Mouse (Mus musculus) limb, embryonic 10.5 days (tissue): Measurements from ENCODE around the gene Gpr155. TPM values are rescaled to one million over a fixed set of nuclear protein-coding genes. Genes with fewer than 3 reads are reported as not detected.

Experiments
- DNase-seq: peaks from one replicate; pipeline ENCODE4 v3.0.0-alpha.2; 2017; ENCODE audit warnings: low spot score
- H3K27ac ChIP-seq: fragments of 300-500 bp; sonication (generic); 2 replicates; pipeline ENCODE4 v1.5.1; 2016; ENCODE audit warnings: mild to moderate bottlenecking
- H3K27me3 ChIP-seq: fragments of 300-500 bp; sonication (generic); 2 replicates; pipeline ENCODE4 v1.6.1; 2016; ENCODE audit warnings: low read depth, mild to moderate bottlenecking; ENCODE audit not compliant: poor library complexity, severe bottlenecking
- H3K36me3 ChIP-seq: fragments of 300-500 bp; sonication (generic); 2 replicates; pipeline ENCODE4 v1.6.1; 2016; ENCODE audit warnings: mild to moderate bottlenecking, moderate library complexity
- H3K4me1 ChIP-seq: fragments of 300-500 bp; sonication (generic); 2 replicates; pipeline ENCODE4 v1.6.1; 2016
- H3K4me3 ChIP-seq: fragments of 300-500 bp; sonication (generic); 2 replicates; pipeline ENCODE4 v1.5.1; 2016; ENCODE audit warnings: mild to moderate bottlenecking, moderate library complexity
- H3K9me3 ChIP-seq: fragments of 300-500 bp; sonication (generic); replicated peaks from 2 replicates; pipeline ENCODE4 v1.6.1; 2016; ENCODE audit warnings: mild to moderate bottlenecking
- WGBS: fragments of 180-500 bp; shearing (Covaris S2); methylation state at CpG from one replicate; pipeline ENCODE4 v1.1.7; 2016; 5-methylcytosine and 5-hydroxymethylcytosine counted together
- polyA plus RNA-seq: library from polyadenylated mRNA; unstranded; fragments of >200 nt; fragmentation: Nextera tagmentation; extraction: Ambion mirVana; gene quantifications from 2 replicates; pipeline ENCODE4 v1.2.1, GENCODE M21; 2016

Gene Gpr155
- polyA plus RNA-seq, 1 experiment from 2014 or later, result 2.4 TPM

DNA sequence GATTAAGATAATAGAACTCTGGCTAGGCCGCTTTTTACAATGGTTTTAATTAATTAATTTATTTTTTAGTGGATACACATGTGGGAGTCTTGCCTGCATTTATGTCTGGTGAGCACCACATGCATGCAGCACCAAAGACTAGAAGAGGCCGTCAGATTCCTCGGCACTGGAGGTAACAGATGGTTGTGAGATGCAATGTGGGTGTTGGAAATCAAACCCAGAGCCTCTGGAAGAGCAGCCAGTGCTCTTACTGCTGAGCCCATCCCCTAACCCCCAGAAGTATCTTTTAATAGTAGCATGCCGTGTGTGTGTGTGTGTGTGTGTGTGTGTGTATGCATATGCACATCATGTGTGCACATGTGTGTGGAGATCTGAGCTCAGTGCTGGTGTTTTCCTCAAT lies 41.2 kb downstream of the Gpr155 start:
- H3K4me1 ChIP-seq, result peaks cover 37% of the 10 kb centered on the region
- no peaks in the 10 kb centered on the region for H3K36me3 ChIP-seq
- H3K27me3 ChIP-seq, result no peaks in the 10 kb centered on the region
- no peak for DNase-seq
- WGBS, result 67% methylated on average over 4 of the region's 4 CpGs
- H3K27ac ChIP-seq, result no peak overlapping the region; the same call in 1 of the 2 replicates
- H3K9me3 ChIP-seq, result no peaks in the 10 kb centered on the region
- no peak overlapping the region for H3K4me3 ChIP-seq

DNA sequence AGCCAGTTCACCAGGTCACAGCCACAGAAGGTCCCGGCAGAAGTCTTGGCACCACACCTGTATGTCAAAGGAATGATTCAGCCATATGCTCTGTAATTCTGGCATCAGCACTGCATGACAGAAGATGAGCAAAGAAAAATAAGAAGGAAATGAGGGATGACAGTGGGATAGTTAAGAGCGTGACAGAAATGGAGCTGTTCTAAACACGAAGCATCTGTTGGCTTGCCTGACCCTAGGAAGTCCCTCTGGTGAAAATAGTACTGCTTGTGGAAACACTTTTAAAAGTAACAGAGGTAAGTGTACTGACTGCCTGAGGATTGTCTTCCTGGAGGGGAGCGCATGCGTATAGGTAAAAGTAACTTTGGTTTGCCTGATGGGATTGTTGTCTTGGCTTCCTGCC lies 42.7 kb downstream of the Gpr155 start:
- H3K9me3 ChIP-seq, result no peaks in the 10 kb centered on the region
- WGBS, result 93% methylated on average over 5 of the region's 5 CpGs
- H3K27ac ChIP-seq, result no peak overlapping the region
- H3K4me1 ChIP-seq, result peaks cover 32% of the 10 kb centered on the region
- no peaks in the 10 kb centered on the region for H3K36me3 ChIP-seq
- H3K4me3 ChIP-seq, result no peak overlapping the region
- no peaks in the 10 kb centered on the region for H3K27me3 ChIP-seq
- DNase-seq, result no peak

DNA sequence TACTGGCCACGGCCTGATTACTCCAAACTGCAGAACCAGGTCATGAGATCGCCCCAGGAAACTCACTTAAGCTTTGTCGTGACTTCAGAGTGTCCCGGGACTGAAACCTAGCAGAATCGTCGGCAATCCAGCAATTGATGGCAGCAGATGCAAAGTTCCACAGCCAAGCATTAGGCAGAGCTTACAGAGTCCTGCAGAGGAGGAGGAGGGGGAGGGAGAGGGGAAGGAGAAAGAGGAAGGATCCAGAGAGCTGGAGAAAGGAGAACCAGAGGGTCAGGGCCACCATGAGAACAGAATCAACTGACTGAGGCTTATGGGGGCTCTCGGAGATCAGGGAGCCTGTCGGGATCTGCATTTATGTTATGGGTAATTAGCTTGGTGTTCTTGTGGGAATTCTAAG lies 48.0 kb downstream of the Gpr155 start:
- WGBS, result 70% methylated on average over 8 of the region's 8 CpGs
- no peak overlapping the region for H3K27ac ChIP-seq
- no peaks in the 10 kb centered on the region for H3K9me3 ChIP-seq
- H3K4me1 ChIP-seq, result no peaks in the 10 kb centered on the region
- no peaks in the 10 kb centered on the region for H3K27me3 ChIP-seq
- no peaks in the 10 kb centered on the region for H3K36me3 ChIP-seq
- H3K4me3 ChIP-seq, result no peak overlapping the region
- no peak for DNase-seq

DNA sequence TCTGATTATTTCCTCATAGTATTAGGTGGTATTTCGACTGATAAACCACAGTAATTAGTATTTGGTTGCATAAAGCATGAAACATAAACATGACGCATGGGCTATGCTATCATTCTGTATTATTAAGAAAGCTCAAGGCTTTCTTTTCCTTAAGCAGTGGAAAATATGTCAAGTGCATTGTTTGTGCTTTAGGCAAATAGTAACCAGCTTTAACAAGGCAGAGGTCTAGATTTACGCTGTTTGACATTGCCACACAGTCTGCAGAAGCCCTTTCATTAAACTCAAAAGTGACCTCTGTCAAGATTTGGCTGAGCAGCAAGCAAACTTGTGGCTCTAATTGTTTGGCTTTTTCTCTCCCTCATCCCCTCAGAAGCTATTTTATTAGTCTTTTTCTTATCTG lies 50.4 kb downstream of the Gpr155 start:
- no peak overlapping the region for H3K27ac ChIP-seq
- H3K4me3 ChIP-seq, result no peak overlapping the region
- H3K27me3 ChIP-seq, result no peaks in the 10 kb centered on the region
- no peaks in the 10 kb centered on the region for H3K36me3 ChIP-seq
- no peak for DNase-seq
- WGBS, result 91% methylated on average over 3 of the region's 3 CpGs
- H3K4me1 ChIP-seq, result no peaks in the 10 kb centered on the region
- H3K9me3 ChIP-seq, result no peaks in the 10 kb centered on the region

DNA sequence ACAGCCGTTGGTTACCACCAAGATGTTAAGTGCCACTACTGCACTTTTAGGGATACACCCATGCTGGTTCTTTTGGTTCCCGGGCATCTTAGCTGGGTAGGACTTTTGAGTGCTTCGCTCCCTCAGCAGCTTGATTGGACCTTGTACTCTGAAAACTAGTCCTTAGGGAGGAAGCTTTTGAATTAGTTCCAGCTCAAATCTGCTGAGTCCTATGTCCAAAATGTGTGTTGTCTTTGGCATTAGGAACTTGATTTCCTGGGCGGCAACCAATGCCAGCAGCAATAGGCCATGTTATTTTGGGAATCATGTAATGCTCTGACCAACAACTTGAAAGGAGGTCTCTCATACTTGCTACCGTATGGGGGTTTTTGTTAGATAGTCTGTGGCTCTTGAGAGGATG lies 60.5 kb downstream of the Gpr155 start:
- Histone ChIP-seq H3K9me3 (no peaks in the 10 kb centered on the region), H3K4me3 (no peak overlapping the region), H3K4me1 (peaks cover 7% of the 10 kb centered on the region; the same call in 1 of the 2 replicates), H3K27me3 (no peaks in the 10 kb centered on the region), H3K27ac (no peak overlapping the region), H3K36me3 (no peaks in the 10 kb centered on the region)
- DNase-seq, result no peak
- WGBS, result 87% methylated on average over 5 of the region's 5 CpGs

DNA sequence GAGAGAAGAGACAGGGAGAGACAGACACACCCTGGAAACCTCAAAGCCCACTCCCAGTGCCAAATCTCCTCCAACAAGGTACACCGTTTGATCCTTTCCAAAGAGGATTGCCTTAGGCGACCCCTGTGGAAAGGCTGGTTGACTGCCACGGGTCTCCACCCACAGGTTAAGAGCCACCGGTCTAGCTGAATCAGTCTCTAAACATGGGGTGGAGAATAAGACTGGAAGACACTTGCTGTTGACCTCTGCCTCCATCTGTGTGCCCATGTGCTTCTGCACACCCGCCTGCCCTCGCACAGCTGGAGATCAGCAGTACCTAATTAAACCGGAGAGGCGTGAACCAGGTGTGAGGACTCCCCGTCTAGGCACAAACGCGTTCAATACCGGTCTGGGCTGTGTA lies 63.4 kb downstream of the Gpr155 start:
- H3K4me3 ChIP-seq, result no peak overlapping the region
- H3K9me3 ChIP-seq, result no peaks in the 10 kb centered on the region
- no peaks in the 10 kb centered on the region for H3K27me3 ChIP-seq
- no peak overlapping the region for H3K27ac ChIP-seq
- peaks cover 7% of the 10 kb centered on the region; the same call in 1 of the 2 replicates for H3K4me1 ChIP-seq
- no peak for DNase-seq
- WGBS, result 74% methylated on average over 12 of the region's 12 CpGs
- peaks cover 4% of the 10 kb centered on the region for H3K36me3 ChIP-seq

DNA sequence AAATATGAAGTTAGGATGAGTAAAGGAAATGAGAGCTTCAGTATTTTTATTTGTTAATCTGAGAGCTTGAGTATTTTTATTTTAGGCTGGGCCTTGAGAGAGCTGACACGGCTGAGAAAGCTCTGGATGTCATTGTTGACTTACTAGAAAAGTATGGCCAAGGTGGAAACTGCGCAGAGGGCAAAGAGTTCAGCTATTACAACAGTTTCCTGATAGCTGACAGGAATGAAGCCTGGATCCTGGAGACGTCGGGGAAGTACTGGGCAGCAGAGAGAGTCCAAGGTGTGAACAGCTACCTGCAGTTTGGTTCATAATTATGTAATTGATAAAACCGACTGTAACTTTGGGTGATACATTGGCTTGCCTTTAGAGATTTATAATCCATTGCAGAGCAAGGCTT lies 67.2 kb downstream of the Gpr155 start:
- Histone ChIP-seq H3K36me3 (peaks cover 9% of the 10 kb centered on the region), H3K9me3 (no peaks in the 10 kb centered on the region), H3K27ac (no peak overlapping the region), H3K4me1 (peaks cover 7% of the 10 kb centered on the region; the same call in 1 of the 2 replicates), H3K27me3 (no peaks in the 10 kb centered on the region), H3K4me3 (no peak overlapping the region)
- 90% methylated on average over 5 of the region's 5 CpGs for WGBS
- DNase-seq, result no peak

DNA sequence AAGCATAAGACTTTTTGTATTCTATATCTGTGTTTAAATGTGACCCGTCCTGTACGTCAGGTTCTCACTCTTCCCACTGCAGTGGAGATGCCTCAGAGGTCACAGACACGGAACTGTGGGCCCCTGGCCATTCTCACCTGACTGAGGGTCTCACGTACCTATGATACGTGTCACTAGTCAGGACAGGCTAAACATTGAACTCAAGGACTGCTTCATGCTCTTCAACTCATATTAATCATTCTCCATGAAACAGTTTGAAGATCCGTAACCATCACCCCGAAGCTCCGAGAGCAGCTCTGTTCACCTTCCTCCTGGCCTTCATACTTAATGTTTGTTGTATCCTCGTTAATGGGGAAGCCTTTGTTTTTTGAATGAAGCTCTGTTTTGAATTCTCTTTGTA lies 68.9 kb downstream of the Gpr155 start:
- 94% methylated on average over 9 of the region's 9 CpGs for WGBS
- Histone ChIP-seq H3K36me3 (peaks cover 9% of the 10 kb centered on the region), H3K4me1 (peaks cover 5% of the 10 kb centered on the region; the same call in 1 of the 2 replicates), H3K9me3 (no peaks in the 10 kb centered on the region), H3K4me3 (no peak overlapping the region), H3K27me3 (no peaks in the 10 kb centered on the region), H3K27ac (no peak overlapping the region)
- DNase-seq, result no peak

DNA sequence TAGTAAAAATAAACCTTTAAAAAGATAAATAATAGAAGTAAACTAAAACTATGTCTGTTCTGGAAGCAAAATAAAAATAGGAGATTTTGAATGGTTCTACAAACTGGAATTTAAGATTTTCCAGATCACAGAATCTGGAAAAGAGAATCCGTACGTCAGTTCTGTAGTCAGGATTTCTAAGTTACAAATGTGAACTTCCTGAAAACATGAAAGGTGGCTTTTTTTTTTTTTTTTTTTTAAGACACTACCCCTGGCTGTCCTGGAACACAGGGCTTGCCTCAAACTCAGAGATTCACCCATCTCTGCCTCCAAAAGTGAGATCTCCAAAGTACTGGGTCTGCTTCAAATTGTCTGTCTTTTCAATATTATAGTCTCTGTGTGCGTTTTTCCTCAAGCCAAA lies 72.1 kb downstream of the Gpr155 start:
- Histone ChIP-seq H3K36me3 (peaks cover 19% of the 10 kb centered on the region), H3K27ac (no peak overlapping the region), H3K4me3 (no peak overlapping the region), H3K27me3 (no peaks in the 10 kb centered on the region), H3K9me3 (no peaks in the 10 kb centered on the region), H3K4me1 (peaks cover 8% of the 10 kb centered on the region)
- no peak for DNase-seq
- 91% methylated on average over 3 of the region's 3 CpGs for WGBS

DNA sequence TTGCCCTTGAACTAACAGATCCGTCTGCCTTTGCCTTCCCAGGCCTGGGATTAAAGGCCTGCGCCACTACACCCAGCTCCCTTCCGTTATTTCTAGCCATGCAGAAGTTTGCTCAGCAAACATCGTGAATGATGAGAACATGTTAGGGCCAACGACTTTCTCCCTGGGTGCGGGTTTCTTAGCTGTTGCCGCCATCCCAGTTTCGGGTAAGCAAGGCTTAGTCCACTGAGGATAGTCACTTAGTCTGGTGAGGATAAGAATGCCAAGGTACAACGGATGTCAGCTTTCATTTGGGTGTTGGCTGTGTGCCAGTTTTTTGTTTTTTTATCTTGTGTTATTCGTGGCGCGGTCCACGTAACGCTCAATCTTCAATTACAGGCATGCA lies 73.3 kb downstream of the Gpr155 start:
- Histone ChIP-seq H3K27ac (peak overlapping the region; percentile 74; the same call in 1 of the 2 replicates), H3K9me3 (no peaks in the 10 kb centered on the region)
- WGBS, result 51% methylated on average over 14 of the region's 14 CpGs

DNA sequence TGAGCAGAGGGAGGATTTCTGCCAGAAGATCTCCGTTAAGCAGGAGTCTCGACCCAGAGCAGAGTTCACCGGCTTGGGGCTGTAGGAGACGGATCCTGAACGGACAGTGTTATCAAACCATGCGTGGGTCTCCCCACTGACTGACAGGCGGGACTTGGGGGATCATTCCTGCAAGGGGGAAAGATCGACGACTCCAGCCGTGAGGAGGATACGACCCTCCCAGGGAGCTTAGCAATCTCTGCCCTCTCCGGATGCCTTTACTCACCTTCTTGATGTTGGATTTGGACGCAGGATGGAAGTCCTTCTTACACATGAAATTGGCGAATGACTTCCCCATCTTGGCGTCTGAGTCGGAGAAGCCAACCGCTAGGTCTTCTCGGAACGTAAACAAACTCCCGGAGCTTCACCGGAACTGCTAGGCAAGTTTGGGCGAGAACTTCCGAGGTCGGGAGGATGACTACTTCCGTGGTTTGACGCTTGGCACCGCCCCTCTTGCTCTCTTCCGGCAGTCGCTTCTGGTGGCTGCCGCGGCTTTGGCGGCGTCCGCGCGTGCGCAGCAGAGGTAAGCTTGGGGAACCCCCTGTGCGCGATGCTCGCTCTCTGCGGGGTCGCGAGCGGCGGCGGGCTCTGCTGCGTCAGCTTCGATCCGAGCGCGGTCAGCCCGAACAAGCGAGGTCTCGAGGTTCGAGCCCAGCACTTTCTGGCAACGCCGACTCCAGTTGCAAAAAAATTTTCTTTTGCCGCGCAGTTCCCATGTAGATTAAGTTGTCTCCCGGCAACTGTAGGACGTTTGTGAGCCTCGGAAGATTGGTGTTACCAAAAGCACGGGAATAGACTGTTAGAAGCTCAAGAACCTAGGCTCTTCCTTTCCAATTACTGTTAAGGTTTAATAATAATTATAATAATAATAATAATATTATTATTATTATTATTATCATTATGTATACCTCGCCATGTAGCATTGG lies 73.9 kb downstream of the Gpr155 start, which contains the start of the genes Scrn3 and Cir1:
Scrn3 (plus strand) TSS at position 450 of the 965 bp plus-strand sequence.
Cir1 (minus strand) TSS at position 550 of the 965 bp plus-strand sequence.
- peaks cover 31% of the 10 kb centered on the region for H3K36me3 ChIP-seq
- WGBS, result under 1% methylated on average over 64 of the region's 64 CpGs
- H3K4me1 ChIP-seq, result peaks cover 8% of the 10 kb centered on the region
- peak; percentile 95 for DNase-seq
- no peaks in the 10 kb centered on the region for H3K27me3 ChIP-seq
- peak within 1 kb of the TSS; percentile 90 for H3K27ac ChIP-seq
- H3K4me3 ChIP-seq, result peak within 1 kb of the TSS; percentile 76
- no peaks in the 10 kb centered on the region for H3K9me3 ChIP-seq

More for the DNA sequence above, 73.3 kb downstream of the Gpr155 start:
- Histone ChIP-seq H3K4me3 (peak overlapping the region; percentile 76), H3K4me1 (peaks cover 8% of the 10 kb centered on the region), H3K27me3 (no peaks in the 10 kb centered on the region), H3K36me3 (peaks cover 26% of the 10 kb centered on the region)
- DNase-seq, result peak; percentile 43

DNA sequence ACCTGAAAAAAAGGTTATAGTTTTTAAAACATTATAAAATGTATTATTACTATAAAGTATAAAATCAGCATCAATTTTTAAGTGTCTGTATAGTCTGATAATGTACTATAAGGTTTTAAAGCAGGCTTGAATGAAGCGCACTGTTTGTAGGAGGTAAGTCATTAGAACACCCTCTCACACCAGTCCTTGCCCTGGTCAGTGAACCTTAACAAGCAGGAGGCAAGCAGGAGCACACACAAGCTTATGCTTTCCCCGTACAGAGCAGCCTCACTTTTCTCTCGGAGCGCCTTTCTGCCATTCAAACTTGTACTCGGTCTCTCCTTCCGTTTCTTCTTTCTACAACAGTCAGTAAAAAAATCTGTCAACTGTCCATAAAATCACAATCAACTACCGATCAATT lies 80.4 kb downstream of the Gpr155 start:
- no peak for DNase-seq
- no peak overlapping the region for H3K27ac ChIP-seq
- WGBS, result 94% methylated on average over 7 of the region's 7 CpGs

DNA sequence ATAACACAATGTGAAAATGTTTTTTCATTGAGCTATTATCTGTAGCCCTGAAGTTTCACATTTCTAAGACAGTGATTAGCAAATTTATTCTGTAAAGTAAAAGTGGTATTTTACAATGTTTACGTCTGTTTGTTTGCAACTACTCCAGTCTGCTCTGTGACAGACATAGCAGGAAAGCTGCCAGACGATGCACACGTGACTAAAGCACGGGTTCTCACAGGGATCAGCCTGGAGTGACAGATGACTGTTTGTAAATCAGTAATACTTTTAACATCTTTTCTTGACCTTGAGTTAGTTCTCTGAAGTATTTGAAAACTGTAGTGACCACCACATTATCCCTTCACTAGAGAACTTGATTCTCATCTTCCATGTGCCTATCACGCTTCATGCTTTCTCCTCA lies 81.9 kb downstream of the Gpr155 start:
- 93% methylated on average over 5 of the region's 5 CpGs for WGBS
- no peaks in the 10 kb centered on the region for H3K9me3 ChIP-seq
- peaks cover 74% of the 10 kb centered on the region for H3K36me3 ChIP-seq
- no peak overlapping the region for H3K4me3 ChIP-seq
- H3K27me3 ChIP-seq, result no peaks in the 10 kb centered on the region
- H3K4me1 ChIP-seq, result no peaks in the 10 kb centered on the region
- no peak overlapping the region for H3K27ac ChIP-seq
- no peak for DNase-seq

More for the DNA sequence above, 80.4 kb downstream of the Gpr155 start:
- H3K9me3 ChIP-seq, result no peaks in the 10 kb centered on the region
- H3K27me3 ChIP-seq, result no peaks in the 10 kb centered on the region
- H3K36me3 ChIP-seq, result peaks cover 76% of the 10 kb centered on the region
- no peaks in the 10 kb centered on the region for H3K4me1 ChIP-seq
- no peak overlapping the region for H3K4me3 ChIP-seq
